Mouse (Mus musculus): Measurements from ENCODE around the gene Zfhx3.

Gene Zfhx3

DNA sequence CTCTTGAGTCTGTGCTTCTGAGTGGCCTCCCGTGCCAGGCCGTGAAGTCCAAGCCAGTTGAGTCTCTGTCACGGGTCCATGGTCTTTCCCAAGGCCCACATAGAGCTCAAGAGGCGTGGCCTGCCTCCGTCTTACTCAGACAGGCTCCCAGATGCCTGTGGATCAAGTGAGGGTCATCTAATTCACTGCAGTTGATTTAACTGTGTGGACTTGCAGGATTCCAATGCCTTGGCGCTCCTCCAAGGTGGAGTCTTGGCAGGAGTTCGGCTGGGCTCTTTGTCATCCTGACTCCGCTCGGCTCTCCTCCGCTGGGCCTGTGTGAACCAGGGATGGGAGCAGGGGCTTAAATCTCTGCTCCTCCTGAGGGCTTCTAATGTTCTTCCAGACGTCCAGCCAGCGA is 855.6 kb downstream of the Zfhx3 start:
- DNase-seq (ENCODE audit: low spot score) = peak; percentile 92

DNA sequence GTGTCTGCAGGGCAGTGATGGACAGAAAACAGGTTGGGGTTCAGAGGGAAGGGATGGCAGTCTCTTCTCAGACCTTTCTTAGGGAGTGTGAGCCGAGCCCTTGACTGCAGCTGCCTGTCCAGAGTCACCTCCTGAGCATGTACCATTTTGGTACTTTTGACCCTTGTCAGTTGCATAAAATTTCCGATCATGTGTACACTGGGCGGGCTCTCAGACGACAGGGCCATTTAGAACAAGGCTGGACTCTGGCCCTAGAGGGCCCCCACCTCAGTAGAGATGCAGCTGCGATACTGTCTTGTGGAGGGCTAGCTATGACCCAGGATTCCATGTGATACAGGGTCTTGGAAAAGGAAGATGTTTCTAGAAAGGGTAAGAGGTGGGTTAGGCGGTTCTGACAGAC is 856.8 kb downstream of the Zfhx3 start:
- DNase-seq (ENCODE audit: low spot score) = no peak

DNA sequence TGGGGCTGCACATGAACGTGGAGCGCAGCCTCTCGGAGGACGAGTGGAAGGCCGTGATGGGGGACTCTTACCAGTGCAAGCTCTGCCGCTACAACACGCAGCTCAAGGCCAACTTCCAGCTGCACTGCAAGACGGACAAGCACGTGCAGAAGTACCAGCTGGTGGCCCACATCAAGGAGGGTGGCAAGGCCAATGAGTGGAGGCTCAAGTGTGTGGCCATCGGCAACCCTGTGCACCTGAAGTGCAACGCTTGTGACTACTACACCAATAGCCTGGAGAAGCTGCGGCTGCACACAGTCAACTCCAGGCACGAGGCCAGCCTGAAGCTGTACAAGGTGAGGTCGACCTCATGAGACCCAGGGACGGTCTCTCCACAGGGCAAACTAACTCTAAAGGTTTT is 857.9 kb downstream of the Zfhx3 start:
- DNase-seq (ENCODE audit: low spot score) = no peak

DNA sequence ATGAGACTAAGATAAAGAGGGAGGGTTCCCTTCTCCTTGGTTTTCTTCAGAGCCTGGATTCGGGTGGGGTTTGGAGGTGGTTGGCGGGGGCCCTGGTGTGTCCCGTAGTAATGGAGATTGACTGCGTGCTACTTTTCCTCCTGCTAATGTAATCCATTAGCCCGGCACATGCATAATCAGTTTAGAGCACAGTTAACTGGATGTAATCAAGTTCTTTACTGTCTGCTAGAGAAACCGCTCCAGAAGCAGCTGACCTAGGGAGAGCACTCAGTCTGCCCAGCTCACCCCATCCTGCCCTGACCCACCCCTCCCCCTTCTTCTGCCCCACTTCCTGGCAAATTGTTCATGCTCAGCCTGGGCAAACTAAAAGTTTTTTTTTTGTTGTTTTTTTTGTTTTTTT is 860.6 kb downstream of the Zfhx3 start:
- no peak for DNase-seq (ENCODE audit: low spot score)

DNA sequence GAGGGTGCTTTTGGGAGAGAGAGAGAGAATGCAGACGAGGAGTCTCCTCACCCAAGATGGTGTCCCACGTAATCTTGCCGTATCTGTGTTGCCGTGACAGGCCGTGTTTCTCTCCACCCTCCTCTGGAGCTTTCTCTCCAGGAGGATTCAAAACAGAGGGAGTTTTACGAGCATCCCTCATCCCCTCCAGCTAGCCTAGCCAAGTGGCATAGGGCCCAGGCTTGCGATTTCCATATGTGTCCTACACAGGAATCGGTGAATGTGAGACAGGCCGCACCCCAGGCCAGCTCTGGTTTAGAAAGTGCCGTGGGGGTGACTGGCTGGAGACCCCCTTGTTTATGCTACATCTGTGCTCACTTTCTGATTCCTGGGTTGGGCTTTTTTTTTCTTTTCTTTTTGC is 869.2 kb downstream of the Zfhx3 start:
- peak; percentile 66 for DNase-seq (ENCODE audit: low spot score)

DNA sequence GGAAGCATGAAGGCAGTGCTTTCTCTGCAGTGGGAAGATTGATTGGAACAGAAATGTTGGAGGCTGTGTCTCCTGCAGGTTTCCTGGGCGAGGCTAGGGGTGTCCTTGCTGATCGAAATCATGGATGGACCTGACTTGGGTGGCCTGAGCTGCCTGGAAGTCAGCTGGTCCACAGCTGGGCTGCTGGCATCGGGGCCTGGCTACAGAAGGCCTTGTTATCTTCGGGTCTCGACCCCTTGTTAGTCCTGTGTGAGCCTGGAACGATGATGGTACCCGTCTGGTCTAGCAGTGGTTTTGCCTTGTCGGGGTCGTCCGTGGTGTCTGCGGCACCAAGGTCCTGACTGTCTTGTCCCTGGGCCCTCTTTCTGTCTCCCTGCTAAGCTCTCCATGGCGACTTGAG is 870.9 kb downstream of the Zfhx3 start:
- DNase-seq (ENCODE audit: low spot score) = no peak

DNA sequence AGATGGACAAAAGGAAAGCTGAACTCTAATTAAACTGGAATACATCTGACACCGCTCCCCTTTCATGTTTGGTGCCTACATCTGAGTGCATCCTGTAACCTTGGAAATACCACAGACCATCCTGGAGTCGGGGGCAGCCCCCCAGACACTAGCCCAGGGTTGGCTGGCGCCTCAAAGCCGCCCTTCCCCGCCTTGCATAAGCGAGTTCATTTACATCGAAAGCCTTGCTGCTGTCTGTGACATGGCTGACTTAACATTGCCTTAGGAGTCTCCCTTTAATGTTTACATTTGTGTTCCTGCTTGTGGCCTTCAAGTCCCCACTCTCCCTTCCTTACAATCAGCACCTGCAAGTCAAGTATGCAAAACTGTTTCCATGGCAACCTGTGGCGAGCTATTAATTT is 876.8 kb downstream of the Zfhx3 start:
- DNase-seq (ENCODE audit: low spot score) = no peak

DNA sequence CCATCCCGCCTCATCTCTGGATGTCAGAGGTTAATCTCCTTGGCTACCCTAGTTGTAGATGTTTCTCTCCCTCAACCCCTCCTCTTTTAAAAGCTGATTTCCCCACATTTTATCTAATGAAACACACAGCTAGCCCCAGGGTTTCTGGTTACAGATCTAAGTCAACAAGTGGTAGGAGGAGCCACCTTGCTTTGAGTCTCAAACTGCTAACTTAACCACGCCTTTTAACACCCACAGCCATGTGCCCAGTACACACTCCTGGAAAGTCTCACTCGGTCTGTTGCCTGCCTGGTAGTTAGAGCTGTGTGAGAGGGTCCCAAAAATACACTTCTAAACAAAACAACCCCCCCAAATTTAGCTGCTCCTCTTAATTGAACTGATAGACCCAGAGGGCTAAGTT is 877.4 kb downstream of the Zfhx3 start:
- DNase-seq (ENCODE audit: low spot score) = no peak

DNA sequence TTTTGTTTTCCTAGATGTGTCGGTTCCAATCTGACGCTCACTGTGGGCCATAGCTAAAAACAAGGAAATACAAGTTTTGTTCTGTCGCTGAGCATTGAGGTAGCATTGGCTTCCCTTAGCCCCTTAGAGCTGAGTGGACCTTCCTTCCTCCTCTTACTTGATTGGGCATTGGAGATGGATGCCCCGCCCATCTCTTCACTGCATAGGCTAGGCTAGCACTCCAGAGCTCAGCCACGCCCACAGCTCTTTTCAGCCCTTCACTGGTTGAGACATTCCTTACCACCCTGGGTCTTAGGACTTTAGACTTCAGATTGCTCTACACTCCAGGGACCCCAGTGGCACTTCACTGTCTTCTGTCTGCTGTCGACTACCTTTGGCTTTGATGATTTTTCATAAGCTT is 878.2 kb downstream of the Zfhx3 start:
- DNase-seq (ENCODE audit: low spot score) = no peak

DNA sequence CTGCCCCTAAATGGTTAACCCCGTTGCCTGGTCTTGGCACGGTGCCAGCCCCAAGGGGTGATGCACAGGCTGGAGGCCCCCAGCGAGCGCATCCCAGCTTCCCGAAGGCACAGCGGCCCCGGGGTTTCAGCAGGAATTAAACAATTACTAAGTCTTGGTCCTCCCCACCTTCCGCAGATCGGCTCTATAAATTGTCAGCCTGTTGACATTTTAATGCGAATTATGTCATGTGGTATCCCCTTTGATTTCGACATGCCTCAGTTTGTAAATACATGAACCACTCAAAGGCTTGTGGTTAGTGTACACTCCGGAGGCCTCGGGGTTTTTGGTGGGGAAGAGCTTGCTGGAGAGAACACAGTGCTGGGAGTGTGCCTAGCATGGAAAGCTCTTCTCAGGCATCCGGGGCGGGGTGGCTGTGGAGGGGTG is 880.4 kb downstream of the Zfhx3 start:
- peak; percentile 50 for DNase-seq (ENCODE audit: low spot score)

DNA sequence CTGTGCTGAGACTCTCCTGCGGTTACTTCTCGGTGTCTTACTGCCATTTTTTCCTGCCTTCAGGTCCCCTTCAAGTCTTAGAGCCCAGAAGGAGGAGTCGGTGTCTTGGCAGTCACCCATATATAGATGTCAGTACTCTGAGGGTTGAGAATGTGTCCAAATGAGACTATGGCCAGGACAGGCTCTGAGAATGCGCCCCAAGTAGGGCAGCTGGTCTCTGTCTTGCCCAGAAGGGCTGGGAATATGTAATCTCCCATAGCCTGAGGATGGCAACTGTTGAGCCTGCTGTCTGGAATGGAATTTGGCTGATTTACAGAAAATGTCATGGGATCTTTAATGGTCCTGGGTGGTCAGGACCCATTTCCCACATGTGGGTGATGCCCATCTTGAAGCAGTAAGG is 881.6 kb downstream of the Zfhx3 start:
- no peak for DNase-seq (ENCODE audit: low spot score)

DNA sequence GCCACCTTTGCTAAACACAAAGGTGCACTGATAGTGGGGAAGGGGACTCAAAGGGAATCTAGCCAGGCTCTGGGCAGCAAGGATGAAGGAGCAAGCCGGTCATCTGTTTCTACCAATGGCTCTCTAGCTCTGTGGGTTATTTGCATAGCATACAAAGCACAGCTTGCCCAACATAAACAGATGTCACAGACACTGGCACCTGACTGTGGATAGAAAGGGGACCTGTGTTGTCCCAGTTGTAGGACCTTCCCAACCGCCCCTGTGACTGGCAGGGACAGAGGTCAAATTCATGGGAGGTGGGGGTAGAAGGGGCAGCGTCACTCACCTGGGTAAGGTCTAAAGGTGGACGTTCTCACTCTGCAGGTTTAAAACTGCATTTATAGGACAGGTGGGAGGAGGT is 884.0 kb downstream of the Zfhx3 start:
- DNase-seq (ENCODE audit: low spot score) = no peak

DNA sequence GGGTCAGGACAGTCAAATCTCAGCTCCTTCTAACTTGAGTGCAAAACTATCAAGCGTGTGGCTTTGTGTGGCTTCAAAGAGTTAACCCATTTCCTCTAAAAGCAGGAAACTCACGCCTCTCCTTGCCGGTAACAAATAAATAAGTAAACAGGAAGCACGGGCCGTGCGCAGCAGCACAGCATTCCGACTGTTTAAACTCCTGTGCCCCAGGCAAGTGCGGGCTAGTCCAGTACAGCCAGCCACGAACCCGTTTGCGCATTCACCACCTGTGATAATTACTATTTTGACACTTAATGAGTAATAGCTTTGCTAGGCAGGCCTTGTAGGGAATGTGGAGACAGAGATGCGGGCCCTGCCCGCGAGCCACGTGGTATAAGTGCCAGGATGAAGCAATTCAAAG is 885.0 kb downstream of the Zfhx3 start:
- DNase-seq (ENCODE audit: low spot score) = peak; percentile 28

DNA sequence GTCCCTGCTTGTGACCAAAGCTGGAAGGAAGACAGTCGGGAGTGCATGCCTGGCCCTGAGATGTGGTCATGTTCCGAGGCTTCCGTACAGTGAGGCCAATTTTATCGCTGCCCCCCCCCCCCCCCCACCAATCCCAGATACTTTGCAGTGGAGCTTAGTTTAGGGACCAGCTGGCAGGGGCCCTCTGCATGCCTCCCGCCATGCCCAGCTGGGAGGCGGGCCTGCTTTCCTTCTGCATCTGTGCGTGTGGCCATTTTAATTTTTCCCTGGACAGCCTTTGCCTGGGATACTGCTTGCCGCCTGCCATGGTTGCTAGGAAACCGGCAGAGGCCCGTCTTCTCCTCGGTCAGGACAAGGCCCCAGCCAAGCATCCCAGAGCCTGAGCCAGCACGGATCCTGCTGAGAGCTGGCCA is 886.9 kb downstream of the Zfhx3 start:
- DNase-seq (ENCODE audit: low spot score) = peak; percentile 26

DNA sequence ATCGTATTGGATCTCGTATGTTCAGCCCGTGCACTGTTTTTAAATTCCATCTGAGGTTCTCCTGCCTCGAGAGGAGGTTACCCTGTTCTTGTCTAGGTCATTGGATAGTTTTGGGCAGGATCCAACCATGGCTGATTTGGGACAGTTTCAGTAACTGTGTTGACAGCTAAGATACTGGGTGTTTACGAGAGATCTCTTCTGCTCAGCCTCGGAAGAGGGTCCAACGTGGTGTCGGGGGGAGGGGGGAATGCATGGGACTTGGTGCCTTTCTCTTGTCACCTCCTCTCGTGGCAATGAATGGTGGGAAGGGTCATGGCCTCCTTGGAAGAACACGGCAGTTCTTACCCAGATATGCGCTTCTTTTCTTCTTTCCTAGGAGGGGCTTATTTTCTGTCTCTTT is 892.7 kb downstream of the Zfhx3 start:
- no peak for DNase-seq (ENCODE audit: low spot score)

DNA sequence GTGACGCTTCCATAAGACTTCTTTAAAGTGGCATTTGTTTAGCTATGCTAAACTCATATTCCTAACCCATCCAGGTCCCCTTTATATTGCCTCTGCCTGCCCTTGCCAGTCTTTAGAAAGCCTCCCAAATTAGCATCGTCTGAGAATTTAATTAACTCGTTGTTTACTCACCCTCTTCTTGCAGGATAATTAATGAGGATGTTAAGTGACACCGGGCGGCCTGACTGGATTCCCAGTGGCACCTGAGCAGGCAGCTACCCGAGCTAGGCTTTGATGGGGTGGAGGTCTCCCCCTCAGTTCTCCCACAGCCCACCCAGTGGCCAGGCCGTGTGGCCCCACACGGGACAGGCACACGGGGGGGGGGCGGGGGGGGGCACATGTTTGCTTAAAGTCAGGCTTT is 895.3 kb downstream of the Zfhx3 start:
- no peak for DNase-seq (ENCODE audit: low spot score)

DNA sequence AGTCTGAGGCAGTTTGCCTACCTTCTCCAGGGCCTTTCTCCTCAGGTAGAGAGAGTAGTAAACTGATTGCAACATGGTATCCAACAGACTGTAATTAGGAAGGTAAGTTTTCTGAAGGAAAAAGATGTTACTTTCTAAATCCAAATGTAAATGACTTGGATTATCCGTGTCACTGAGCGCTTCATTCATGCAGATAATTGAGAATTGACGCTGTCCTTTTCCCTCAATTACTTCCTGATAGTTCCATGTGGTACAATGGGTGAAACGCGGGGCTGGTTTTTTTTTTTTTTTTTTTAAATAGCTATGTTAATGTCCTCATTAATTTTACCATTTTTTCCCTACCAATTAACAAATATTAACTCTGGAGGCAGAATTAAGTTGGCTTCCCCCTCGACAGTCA is 896.3 kb downstream of the Zfhx3 start:
- no peak for DNase-seq (ENCODE audit: low spot score)

DNA sequence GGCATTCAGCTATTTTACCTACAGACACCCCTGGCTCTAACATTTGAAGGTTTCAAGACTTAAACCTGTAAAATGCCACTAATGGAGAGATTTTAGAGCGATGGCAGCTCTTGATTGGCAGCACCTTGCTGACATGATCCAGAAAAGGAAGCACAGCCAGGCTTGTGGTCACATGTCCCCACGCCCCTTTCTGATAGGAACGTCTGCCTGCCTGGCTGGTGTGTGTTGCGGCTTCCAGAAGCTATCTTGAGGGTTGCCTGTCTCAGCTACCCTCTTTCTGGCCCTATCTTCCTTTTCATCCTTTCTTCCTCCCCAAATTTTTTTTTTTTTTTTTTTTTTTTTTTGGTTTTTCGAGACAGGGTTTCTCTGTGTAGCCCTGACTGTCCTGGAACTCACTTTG is 899.9 kb downstream of the Zfhx3 start:
- no peak for DNase-seq (ENCODE audit: low spot score)

DNA sequence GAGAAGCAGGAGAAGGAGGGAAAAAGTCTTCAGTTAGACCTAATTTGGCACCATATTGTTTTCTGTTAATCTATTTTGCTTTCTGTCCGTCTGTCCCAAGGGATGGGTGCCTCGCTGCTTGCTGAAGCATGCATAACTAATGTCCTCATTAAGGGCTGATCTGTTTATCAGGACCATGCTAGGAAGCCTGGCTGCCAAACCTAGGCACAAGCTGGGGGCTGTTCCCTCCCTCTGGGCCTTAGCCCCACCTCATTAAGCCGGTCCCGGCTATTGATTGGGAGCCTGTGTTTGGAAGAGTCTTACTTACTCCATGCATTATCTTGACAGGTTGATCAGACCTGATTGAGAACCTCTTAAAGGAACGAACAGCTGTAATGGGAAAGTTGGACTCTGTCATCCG is 903.7 kb downstream of the Zfhx3 start:
- DNase-seq (ENCODE audit: low spot score) = no peak

DNA sequence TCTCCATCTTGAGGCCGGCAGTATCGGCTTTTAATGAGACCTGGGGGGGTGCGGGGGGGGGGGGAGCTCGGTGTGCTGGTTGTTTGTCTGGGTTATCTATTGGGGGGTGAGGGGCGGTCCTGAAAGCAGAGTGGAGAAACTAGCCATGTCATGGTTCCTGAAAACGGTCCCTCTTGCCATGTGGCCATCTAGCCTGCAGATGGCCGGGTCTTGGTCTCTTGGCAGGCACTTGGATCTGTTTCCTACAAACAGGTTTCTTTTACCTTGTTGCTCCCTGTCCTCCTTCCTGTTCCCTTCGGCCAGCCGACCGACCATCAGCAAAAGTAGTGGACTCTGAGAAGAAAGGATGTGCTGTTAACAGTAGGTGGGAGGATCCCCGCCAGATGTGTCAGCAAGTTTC is 904.4 kb downstream of the Zfhx3 start:
- no peak for DNase-seq (ENCODE audit: low spot score)

DNA sequence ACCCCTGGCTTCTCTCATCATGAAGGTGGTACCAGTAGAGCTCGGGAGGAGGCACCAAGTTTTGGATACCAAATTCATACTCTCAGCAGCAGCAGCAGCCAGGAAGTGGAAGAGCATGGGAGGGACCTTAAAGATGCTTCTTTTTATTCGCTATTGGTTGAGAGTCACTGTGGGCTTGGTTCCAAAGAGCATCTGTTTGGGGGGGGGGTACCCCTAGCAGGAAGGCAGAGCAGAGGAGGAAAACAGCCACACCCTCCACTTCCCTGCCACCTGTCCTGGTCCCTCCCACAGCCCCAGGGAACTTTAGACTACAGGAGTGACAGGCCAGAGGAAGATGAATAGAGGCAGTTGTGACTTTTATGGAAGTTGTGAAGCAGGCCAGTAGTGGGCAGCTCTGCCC is 904.9 kb downstream of the Zfhx3 start:
- DNase-seq (ENCODE audit: low spot score) = no peak

DNA sequence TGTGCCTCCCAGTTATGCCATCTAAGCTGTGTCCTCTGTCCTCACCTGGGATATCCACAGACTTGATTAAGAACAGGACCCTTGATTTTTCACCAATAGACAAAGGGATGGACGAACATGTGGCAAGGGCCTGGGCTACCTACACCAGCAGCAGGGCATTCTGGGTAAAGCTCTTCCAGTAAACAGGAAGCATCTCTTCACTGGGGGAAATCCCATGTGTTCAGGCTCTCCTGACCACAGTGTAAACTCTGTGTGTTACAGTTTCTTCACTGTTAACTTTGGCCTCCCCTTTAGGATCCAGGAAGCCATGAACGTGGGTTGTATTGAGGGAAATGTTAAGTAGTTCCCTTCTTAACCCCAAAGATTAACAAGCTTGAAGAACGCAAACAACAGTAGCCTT is 906.0 kb downstream of the Zfhx3 start:
- DNase-seq (ENCODE audit: low spot score) = no peak

DNA sequence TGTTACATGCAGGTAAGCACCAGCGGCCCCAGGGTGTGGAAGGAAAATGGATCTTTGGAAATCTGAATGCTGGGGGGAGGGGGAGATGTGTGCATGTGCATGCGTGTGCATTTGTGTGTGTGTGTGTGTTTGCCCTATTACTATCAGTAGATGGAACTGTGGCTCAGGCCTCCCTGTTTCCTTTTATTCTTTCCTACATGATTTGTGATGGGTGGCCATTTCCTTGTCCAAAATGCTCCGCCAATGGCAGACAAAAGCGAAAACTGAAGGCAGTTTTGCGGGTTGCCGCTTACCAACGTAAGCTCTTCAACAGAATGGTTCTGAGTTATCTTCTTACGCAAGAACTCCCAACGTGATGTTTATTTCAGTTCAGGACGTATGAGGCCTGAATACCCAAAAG is 910.6 kb downstream of the Zfhx3 start:
- DNase-seq (ENCODE audit: low spot score) = no peak

DNA sequence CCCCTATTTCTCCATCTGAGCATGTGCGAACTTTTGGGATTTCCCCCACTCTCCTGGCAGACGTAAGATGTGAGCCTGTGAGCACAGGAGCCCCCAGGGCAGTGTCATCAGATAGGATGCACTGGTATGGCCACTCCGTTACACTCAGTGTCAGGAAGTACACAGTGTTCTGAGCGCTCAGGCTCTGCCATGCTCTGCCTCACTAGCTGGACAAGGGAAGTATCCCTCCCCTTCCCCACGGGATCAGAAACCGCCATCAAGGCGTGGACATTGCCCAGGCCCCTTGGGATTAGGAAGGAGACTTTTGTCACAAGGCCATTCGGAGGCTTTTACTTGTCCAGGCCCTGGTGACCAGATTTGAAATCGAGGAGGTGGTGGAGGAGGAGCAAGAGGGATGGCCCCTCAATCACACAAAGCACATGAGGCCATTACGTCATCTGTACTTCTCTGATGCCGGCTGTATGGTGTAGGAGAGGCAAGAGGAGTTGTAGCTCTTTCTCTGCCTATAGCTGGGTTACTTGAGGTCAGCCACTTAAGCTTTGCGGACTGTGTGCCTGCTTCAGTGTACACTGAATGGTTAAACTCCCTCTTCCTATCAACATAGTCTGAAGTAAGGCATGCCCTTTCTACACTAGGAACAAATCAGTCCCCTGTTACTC is 912.1 kb downstream of the Zfhx3 start:
- no peak for DNase-seq (ENCODE audit: low spot score)

DNA sequence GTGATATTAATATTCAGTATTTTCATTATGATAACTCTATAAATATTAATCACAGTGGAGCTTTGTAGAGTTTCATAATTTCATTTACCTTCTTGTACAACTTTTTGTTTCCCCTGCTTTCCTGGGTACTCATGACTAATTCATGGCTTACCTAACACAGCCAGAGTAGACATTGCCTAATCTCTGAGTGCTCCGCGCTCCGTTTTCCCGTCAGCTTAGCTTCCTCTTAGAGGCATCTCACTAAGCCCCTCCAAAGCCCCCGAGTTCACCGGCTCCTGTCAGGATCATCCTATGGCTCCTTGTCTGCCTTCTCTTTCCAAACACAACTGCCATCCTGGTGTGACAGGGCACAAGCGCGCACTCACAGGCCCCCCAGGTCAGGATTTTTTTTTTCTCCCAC is 916.6 kb downstream of the Zfhx3 start:
- no peak for DNase-seq (ENCODE audit: low spot score)
